Mouse (Mus musculus): ENCODE data around the gene Dhrs11.

Dhrs11 gene

DNA sequence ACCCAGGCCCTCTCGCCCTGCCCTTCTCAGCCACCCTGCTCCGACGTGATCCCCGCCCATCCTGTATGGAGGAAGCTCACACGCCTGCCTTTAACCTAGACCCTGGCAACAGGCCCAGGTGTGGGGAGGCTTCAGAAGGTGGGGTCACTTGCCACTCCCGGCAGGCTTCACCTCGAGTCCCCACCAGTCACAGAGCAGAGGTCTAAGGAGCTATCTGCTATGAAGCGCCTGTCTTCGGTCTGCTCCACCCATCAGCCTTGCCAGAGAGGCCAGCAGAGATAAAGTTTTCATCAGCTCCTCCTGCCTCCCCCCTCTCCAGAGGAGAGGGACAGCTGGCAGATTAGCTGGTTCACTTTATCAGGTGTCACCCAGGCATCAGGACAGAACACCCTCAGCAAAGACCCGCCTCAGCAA is 5.3 kb downstream of the Dhrs11 start:
- peak; percentile 92 to 94 for DNase-seq (ENCODE audit: low spot score in 2 of 2)

DNA sequence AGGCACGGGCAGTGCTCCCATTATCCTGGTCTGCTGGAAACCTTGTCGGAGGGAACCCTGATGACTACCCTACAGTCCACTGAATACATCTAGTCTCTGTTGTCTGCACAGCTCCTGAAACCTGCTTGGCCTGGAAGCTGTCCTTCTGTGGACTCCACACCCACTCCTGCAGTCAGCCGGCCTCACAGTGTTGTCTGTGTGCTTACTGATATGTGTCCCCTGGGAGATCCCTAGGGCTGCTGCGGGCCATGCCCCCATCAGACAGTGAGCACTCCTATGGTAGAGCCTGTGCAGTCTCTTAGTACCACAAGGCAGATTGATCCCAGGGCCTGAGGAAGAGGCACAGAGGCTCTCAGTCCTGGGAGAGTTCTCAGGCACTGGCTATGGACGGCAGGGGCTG is 6.3 kb downstream of the Dhrs11 start:
- DNase-seq (ENCODE audit: low spot score in 2 of 2) = peak; percentile 68 to 78

DNA sequence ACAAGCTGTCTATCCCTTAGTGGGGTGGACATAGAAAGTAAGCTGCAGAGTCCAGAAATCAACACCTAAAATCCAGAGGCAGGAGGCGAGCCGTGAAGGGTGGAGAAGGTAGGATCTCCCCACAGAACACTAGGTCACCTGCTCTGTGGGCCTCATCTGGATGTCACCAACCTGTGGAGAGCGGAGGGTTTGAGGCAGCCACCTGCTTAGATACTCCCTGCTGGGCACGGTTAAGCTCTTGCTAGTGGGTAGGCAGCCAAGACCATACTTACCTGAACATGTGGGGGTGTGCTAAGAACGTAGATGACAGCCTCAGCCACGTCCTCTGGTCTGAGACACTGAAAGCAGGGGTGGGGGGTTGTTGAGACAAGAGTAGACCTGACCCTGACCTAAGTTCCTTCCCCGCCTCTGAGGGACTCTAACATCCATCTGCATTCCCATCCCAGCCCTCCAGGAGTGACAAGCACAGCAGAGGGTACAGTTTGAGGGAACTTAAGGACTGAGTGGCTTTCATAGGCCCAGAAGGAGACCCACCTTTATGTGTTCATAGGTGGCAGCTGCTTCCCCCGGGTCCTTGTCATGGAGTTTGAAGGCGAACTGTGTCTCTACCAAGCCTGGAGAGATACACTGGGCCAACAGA is 7.5 kb downstream of the Dhrs11 start:
- no peak for DNase-seq (ENCODE audit: low spot score in 2 of 2)

DNA sequence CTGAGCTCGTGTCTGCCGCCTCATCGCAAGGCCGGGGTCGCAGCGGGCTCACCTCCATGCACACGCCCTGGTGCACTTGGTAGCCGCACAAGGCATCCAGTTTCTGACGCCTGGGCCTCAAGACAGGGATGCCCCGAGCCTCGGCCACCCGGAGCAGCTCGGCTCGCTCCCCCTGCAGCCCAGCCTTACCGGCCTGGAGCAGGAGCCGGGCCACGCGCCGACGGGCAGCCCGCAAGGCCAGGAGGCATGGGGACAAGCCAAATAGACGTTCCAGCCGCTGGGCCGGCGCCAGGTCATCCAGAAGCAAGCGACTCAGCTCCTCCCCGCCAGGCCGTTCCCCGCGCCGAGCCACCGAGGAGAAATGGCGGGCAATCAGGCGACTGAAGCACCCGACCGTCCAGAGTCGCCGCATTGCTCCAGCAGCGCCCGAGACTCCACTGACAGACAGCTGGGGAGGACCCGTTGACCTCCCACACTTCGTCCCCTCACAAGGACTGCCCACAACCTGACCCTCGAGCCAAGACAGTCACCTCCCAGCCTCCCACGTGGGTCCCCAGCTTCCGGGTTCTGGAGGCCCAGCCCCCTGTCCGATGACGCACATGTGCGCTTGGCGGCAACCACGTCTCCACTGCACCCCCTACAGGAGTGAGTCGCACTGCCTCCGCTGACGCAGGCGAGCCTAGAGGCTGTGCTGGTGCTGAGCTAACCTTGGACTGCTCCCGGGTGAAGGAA is 9.7 kb downstream of the Dhrs11 start, which contains the start of gene Mrm1:
Gene Mrm1, minus strand, starts transcription at position 555 of the 732 bp plus-strand sequence.
- peak; percentile 97 to 99 for DNase-seq (ENCODE audit: low spot score in 2 of 2)

DNA sequence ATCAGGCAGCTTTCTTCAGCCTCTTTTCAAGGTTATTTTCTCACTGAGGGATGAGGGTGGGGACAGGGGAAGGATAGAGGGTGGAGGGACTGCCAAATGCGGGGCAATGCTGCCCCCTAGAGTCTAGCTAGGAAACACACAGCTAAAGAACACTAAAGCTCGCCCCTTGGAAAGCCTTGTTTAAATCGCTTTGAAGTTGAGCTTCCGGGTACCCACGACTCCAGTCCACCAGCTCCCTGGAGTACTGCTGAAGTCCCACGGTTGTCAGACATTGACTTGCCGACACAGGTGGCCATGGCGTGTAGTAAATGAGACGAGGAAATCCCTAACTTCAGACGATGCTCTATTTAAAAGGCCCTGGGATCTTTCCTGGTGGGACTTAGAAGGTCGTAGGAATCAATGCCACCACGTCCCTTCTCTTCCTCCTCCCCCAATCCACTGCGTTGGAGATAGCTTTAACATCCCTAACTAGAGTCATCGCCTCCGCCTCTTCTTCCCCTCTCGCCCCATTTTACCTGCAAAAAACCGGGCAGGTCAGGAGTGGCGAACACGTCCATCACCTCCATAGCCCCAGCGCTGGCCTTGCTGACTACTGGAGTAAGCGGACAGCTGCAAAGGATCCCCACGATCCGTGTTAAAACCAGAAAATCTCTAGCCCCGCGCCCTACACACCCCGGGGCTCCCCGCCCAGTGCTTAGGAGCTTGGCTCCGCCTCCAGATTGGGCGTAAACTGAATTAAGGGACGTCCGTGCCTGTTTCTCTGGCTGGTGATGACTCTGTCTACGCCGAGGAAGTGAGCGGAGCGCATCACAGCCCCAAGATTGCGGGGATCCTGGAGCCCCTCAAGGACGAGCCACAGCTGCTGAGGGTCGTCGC is 10.5 kb downstream of the Dhrs11 start:
- DNase-seq (ENCODE audit: low spot score in 2 of 2) = peak; percentile 89 to 90

DNA sequence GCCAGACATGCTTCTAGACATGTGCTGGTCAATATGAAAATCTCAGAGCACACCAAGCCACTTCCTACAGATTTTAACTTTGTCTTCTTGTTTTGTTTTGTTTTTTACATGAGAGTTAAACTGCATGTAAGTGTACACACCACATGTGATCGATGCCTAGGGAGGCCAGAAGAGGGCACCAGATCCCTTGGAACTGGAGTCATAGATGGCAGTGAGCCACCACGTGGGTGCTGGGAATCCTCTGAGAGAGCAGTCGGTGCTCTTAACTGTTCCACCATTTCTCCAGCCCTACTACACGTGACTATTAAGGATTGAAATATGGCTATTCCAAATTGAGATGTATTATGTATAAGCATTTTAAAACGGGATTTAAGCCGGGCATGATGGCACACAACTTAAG is 11.4 kb downstream of the Dhrs11 start:
- DNase-seq (ENCODE audit: low spot score in 2 of 2) = no peak

DNA sequence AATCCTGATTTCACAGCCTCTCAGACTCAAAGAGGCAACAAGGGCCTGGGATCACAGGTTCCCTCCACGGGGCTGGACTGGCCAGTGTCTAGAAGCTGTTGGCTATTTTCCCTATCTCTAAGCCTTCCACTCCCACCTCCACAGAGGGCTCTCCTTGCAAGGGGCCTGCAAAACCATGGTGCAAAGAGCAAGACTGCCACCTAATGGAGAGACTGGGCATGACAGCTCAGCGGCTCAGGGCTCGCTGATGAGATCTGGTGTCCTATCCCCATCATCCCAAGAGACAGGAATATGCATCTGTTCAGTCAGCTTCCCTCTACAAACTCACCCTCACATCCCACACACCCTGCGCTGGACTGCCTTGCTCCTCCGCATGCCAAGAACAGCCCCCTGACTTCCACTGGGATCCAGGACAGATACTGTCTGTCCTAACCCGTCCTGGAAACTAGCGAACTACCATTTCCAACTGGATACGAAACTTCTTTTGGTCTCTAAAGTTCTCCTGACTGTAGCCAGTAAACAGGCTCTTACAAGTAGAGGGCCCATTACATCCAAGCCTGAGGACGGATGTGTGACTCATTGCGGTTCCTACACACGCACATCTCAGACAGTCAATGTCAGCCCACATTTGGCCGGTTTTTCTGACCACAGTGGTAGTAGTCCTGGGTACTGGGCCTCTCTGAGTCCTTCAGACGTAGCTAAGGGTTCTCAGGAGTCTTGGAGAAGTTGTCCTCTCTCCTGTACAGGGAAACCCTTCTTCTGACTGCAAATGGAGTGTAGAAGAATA is 14.9 kb downstream of the Dhrs11 start:
- peak; percentile 74 to 89 for DNase-seq (ENCODE audit: low spot score in 2 of 2)

DNA sequence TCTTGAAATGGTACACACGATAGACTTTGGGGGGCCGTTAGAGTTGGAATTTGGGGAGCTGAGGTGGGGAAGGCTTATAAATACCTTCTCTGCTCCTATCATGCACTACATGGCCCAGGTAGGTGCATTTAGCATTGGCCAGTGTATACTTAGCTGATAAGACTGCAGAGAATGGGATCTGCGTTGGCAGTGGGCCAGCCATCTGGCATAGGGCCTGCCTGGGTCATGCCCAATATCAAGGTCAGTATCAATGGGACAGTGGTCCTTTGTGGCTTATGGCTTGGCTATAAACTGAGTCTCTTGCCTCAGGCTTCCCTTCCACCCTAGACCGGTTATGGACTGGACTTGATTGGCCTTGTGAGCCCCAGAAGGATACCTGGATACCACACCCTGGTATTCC is 24.4 kb downstream of the Dhrs11 start:
- no peak for DNase-seq (ENCODE audit: low spot score in 2 of 2)

DNA sequence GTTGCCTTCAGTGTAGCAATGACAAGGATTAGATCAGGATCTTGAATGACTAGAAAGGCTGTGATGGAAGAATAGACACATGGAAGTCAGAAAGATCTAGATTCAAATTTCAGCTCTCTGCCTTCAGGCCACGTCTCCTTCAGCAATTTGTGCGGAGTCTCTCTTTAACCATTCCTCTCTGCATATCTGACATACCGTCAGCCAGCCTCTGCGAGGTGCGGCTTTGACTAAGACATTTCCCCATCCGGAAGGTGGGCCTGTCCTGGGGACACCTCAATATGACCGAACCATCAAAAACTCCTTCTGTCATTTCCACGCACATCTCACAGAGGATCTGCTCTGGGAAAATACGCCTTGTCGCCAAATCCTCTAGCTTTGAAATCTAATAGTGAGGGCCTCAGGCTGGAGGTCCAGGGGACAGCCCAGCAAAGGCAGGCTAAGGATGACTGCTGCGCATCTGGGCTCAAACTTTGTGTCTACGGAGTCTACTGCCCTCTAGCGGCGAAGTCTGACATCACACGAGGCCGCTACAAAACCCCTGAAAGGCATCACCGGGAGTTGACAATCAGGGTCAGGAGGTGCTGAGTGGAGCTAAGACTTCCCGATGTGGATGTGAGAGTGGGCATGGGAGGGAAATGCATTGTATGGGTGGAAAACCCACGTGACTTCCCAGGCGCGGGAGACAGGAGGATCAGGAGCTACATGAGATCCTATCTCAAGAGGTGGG is 31.0 kb downstream of the Dhrs11 start:
- DNase-seq (ENCODE audit: low spot score in 2 of 2) = peak; percentile 72 to 91

DNA sequence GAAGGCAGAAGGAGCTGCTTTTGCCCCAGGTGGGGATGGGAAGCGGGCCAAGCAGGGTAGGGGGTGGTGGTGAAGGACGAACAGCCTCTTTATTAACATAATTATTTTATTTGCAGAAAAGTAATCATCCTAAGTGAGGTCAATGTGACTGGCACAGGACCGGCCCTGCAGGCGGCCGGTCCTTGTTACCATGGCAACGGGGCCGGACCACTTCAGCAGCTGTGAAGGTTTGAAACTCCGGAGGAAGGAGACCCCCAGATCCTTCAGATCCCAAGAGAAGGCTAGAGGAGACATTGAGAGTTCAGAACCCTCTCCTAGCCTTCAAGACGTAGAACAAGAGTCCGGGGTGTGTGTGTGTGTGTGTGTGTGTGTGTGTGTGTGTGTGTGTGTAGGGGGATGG is 31.8 kb downstream of the Dhrs11 start:
- no peak for DNase-seq (ENCODE audit: low spot score in 2 of 2)

DNA sequence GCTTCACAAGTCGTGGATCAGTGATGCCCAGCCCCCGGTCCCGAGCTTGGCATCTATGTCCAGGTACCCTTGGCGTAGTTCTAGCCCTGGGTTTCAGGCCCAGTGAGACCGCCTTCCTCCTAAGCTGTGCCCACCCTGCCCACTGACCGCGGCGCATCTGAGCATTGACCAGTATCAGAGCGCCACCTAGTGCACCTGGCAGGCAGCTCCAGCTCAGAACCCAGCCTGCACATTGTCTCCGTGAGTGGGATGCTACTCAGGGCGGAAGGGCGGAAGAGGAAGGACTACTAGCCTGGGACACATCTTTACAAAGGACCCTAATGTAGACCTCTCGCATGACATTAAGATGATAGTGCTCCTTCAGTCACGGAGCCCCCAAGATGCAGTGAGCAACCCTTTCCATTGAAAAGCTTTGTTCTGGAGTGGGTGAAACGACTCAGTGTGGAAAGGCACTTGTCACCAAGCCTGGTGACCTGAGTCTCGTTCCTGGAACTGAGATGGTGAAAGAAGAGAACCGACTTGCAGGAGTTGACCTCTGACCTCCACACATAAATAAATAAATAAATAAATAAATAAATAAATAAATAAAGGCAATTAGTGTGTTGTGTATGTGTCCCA is 34.2 kb downstream of the Dhrs11 start:
- DNase-seq (ENCODE audit: low spot score in 2 of 2) = peak; percentile 44 to 81

DNA sequence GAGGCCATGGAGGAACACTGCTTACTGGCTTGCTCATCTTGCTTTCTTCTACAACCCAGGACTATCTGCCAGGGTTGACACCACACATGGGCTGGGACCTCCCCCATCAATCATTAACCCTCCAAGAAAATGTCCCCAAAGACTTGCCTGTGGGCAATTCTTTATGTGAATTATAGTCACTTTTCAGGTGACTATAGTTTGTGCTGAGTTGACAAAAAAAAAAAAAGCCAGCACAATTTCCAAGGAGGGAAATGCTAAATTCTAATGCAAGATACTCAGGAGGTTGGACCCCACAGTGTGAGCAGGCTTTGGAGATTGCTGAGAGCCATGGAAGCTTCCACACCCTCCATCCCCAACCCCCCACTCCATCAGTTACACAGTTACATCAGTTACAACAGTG is 35.2 kb downstream of the Dhrs11 start:
- no peak for DNase-seq (ENCODE audit: low spot score in 2 of 2)

DNA sequence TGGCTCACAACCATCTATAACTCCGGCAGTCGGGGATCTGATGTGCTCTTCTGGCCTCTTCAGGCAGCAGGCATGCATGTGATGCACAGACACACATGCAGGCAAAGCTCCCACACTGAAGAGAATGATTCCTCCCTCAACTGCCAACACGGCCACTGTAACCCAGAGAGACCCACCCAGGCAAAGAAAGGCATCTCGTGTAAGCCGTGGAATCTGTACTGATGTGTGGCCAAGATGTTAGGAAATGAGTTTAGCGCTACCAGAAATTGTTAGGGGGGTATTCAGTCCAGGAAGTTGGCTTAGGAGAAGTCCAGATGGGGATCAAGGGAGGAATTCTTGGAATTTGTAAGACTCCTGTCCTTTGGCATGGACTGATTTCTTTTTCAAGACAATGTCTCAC is 38.4 kb downstream of the Dhrs11 start:
- DNase-seq (ENCODE audit: low spot score in 2 of 2) = no peak

DNA sequence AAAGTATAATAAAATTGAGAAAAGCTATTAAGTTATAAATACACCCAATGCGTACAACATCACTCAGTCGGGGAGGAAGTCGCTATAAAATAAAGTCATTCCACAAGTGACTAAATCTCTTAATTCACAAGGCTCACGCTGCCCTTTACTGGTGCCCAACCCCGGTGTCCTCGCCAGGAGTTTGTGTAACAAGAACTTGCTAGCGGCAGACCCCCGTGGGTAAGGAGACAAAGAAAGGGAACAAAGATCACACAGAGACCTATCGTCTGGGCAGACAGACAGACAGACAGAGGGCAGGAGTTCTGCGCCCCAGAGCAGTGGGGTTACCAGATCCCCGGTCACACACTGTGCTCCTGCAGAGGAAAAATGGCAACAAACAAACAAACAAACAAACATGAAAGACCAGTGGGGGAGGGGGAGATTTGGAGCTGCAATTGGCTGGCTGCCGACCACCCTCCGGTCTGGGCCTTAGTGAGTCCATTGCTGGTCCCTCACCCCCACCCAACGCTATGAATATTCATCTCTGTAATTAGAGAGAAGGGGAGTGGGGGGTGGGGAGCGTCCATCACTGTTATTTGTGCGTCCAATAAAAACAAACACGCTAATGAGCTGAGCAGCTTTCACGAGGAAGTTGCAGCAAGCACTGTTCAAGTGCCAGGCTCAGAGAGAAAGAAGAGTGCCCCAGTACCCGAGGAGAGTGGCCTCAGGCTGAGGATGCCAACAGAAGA is 48.5 kb downstream of the Dhrs11 start:
- DNase-seq (ENCODE audit: low spot score in 2 of 2) = no peak

DNA sequence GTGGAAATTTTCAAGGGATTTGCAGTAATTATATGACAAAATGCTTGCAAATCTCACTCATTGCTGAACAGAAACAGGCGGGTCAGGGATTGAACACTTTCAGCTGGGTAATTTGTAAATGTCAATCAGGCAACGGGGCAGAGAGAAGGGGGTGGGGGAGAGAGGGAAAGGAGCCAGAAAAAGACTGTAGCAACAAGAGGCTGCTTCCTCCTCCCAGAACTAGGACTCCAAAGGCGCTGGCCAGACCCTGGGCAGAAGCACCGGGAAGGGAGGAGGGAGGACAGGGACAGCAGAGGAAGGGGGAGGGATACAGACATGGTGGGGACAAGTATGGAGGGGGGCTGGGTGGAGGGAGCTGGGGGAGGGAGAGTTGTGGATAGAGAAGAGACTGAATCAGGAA is 53.2 kb downstream of the Dhrs11 start:
- DNase-seq (ENCODE audit: low spot score in 2 of 2) = no peak

DNA sequence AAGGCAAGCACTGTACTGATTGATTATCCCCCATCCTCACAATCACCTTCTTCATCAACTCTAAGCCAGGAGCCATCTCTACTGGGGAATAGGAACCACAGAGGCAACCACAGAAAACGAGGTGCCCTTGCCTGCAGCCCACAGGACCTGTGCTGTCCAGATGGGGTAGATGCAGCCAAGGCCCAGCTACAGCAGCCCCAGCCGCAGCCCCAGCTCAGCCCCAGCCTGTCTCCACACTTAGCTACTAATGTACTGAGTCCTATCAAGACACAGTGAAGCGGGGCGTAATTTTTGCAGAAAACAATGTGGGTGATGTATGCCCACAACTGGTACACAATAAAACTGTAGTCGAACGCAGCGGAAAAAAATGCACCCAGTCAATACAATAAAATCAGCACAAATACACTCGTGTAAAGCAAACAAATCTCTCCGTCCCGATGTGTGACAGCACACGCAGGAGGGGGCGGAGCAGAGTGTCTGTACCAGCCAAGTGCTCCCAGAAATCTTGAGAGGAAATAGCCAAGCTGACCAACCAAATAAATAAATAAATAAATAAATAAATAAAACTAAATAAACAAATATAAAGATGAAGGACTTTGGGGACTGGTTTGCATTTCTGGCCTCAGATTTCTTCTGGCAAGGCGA is 53.8 kb downstream of the Dhrs11 start:
- no peak for DNase-seq (ENCODE audit: low spot score in 2 of 2)

Measured in spleen, postnatal 4 days (tissue).